Mouse (Mus musculus) heart, adult 2 months (tissue): ENCODE measurements around the gene Sept5.

ENCODE experiments used
- CTCF ChIP-seq: fragments of 200-600 bp; IDR thresholded peaks from 2 replicates; pipeline ENCODE4 v1.8.1; 2022; ENCODE audit warnings: antibody characterized with exemption, mild to moderate bottlenecking, moderate library complexity
- POLR2A ChIP-seq: fragments of 200-500 bp; IDR thresholded peaks from 2 replicates; pipeline ENCODE4 v1.6.1; 2011; ENCODE audit warnings: mild to moderate bottlenecking, low read depth, low read length, control low read depth; ENCODE audit not compliant: insufficient read depth

GRCm38 (mm10) chr16:18624641-18625040 is 5.1 kb downstream of the Sept5 start:
- TF ChIP-seq POLR2A (no peak), CTCF (no peak)
